Mouse (Mus musculus) testis, postnatal 14 days (tissue): ENCODE data around the gene Ryr2.

Experiments
- DNase-seq: peaks from one replicate; pipeline ENCODE4 v3.0.0; 2021; ENCODE audit warnings: low spot score

The Ryr2 gene

GRCm38 (mm10) chr13:11772173-11772572, 334.6 kb downstream of the Ryr2 start:
- DNase-seq: no peak

- no peak for DNase-seq
Measured at GRCm38 (mm10) chr13:11766899-11767298, 339.8 kb downstream of the Ryr2 start.

GRCm38 (mm10) chr13:11763925-11764324, 342.8 kb downstream of the Ryr2 start:
- DNase-seq: no peak

- DNase-seq: no peak
Measured at GRCm38 (mm10) chr13:11763104-11763503, 343.6 kb downstream of the Ryr2 start.

GRCm38 (mm10) chr13:11757894-11758293, 348.9 kb downstream of the Ryr2 start:
- no peak for DNase-seq

GRCm38 (mm10) chr13:11745479-11745878, 361.3 kb downstream of the Ryr2 start:
- no peak for DNase-seq

- DNase-seq: no peak
Measured at GRCm38 (mm10) chr13:11738211-11738610, 368.5 kb downstream of the Ryr2 start.

- no peak for DNase-seq
Measured at GRCm38 (mm10) chr13:11716216-11716615, 390.5 kb downstream of the Ryr2 start.

- DNase-seq: no peak
Measured at GRCm38 (mm10) chr13:11709708-11710471, 396.9 kb downstream of the Ryr2 start.

- DNase-seq: no peak
Measured at GRCm38 (mm10) chr13:11701721-11702120, 405.0 kb downstream of the Ryr2 start.

- DNase-seq: no peak
Measured at GRCm38 (mm10) chr13:11696496-11696895, 410.2 kb downstream of the Ryr2 start.

GRCm38 (mm10) chr13:11681802-11682201, 424.9 kb downstream of the Ryr2 start:
- DNase-seq: no peak

GRCm38 (mm10) chr13:11662815-11663214, 443.9 kb downstream of the Ryr2 start:
- DNase-seq: no peak

- no peak for DNase-seq
Measured at GRCm38 (mm10) chr13:11644846-11645245, 461.9 kb downstream of the Ryr2 start.

GRCm38 (mm10) chr13:11636383-11636782, 470.4 kb downstream of the Ryr2 start:
- DNase-seq: no peak

- DNase-seq: no peak
Measured at GRCm38 (mm10) chr13:11624513-11624912, 482.2 kb downstream of the Ryr2 start.

GRCm38 (mm10) chr13:11595431-11595830, 511.3 kb downstream of the Ryr2 start:
- no peak for DNase-seq

GRCm38 (mm10) chr13:11585283-11585682, 521.5 kb downstream of the Ryr2 start:
- no peak for DNase-seq

- DNase-seq: no peak
Measured at GRCm38 (mm10) chr13:11572552-11572951, 534.2 kb downstream of the Ryr2 start.

- DNase-seq: no peak
Measured at GRCm38 (mm10) chr13:11567376-11567775, 539.4 kb downstream of the Ryr2 start.

- no peak for DNase-seq
Measured at GRCm38 (mm10) chr13:11566486-11566885, 540.3 kb downstream of the Ryr2 start.

- no peak for DNase-seq
Measured at GRCm38 (mm10) chr13:11563224-11564024, 543.3 kb downstream of the Ryr2 start.

GRCm38 (mm10) chr13:11549644-11550043, 557.1 kb downstream of the Ryr2 start:
- DNase-seq: no peak
